Comparison of ENCODE assay signal across 10 mouse cellular contexts in genomic region chr6:23839009-23839811, GRCm38 (mm10). TPM values are rescaled to one million over a fixed set of nuclear protein-coding genes. Genes with fewer than 3 reads are reported as not detected.
A peak's percentile ranks its signal among the peaks of the same experiment; 100 is the strongest.
DNase-seq lines count a peak whose midpoint lies in the region; ATAC-seq and TF ChIP-seq lines count a peak whose summit lies in the region.
"Had no signal": no experiment of that assay in that cellular context is flagged by ENCODE, and none has a peak within 500 bp of the region (broad histone marks: within the 10 kb centered on the region; RNA-seq: fewer than 3 reads in every experiment).

Gene Cadps2, minus strand, starts transcription at chr6:23839421.

- ATAC-seq in forebrain, embryonic 12.5 days (ENCODE audit: low FRiP score) = peak; percentile 87
- ATAC-seq in heart, postnatal 0 days (ENCODE audit: insufficient read depth, low read depth) = peak; percentile 68
- peak; percentile 41; the same call in 1 of the 2 replicates for ATAC-seq in liver, embryonic 16.5 days (ENCODE audit: low read depth)
- peak; percentile 83 for ATAC-seq in neural tube, embryonic 13.5 days (ENCODE audit: low read depth)
- ATAC-seq: Patski had no signal

- H3K36me3 ChIP-seq in forebrain, embryonic 12.5 days (replicated peaks) = no peaks in the 10 kb centered on the region
- H3K36me3 ChIP-seq in heart, postnatal 0 days (replicated peaks; ENCODE audit: control insufficient read depth, insufficient read depth, low read length) = no peaks in the 10 kb centered on the region
- H3K36me3 ChIP-seq in liver, embryonic 16.5 days (ENCODE audit: control insufficient read depth, insufficient read depth) = no peaks in the 10 kb centered on the region
- H3K36me3 ChIP-seq in neural tube, embryonic 13.5 days = no peaks in the 10 kb centered on the region

- H3K4me1 ChIP-seq in forebrain, embryonic 12.5 days = 0 out of 2 replicates have a peak, but pooled peaks cover 5% of the 10 kb centered on the region
- no peaks in the 10 kb centered on the region for H3K4me1 ChIP-seq in heart, postnatal 0 days (ENCODE audit: control insufficient read depth, insufficient read depth)
- no peaks in the 10 kb centered on the region for H3K4me1 ChIP-seq in liver, embryonic 16.5 days (ENCODE audit: control insufficient read depth, low read depth, low read length)
- peaks cover 20% of the 10 kb centered on the region for H3K4me1 ChIP-seq in neural tube, embryonic 13.5 days (replicated peaks)

- WGBS in forebrain, embryonic 12.5 days = under 1% methylated on average over 110 of the region's 114 CpGs
- under 1% methylated on average over 94 of the region's 114 CpGs for WGBS in heart, postnatal 0 days
- WGBS in liver, embryonic 16.5 days (ENCODE audit: insufficient replicate concordance) = 1% methylated on average over 85 of the region's 114 CpGs
- under 1% methylated on average over 108 of the region's 114 CpGs for WGBS in neural tube, embryonic 13.5 days

- DNase-seq in ES-CJ7 (ENCODE audit: low read depth, low spot score) = peak; percentile 46
- peak; percentile 55 for DNase-seq in brain, embryonic 14.5 days (ENCODE audit: low read depth)
- DNase-seq in heart, postnatal 0 days (ENCODE audit: low spot score) = peak; percentile 19
- DNase-seq in kidney, postnatal 14 days = peak; percentile 77
- DNase-seq in urinary bladder, postnatal 36 days (ENCODE audit: low spot score in 2 of 2) = peak; percentile 49 to 55

- H3K27me3 ChIP-seq in forebrain, embryonic 12.5 days = peaks cover 34% of the 10 kb centered on the region
- H3K27me3 ChIP-seq in heart, postnatal 0 days (ENCODE audit: control insufficient read depth, insufficient read depth, low read length) = peaks cover 19% of the 10 kb centered on the region
- H3K27me3 ChIP-seq in liver, embryonic 16.5 days (ENCODE audit: control insufficient read depth, insufficient read depth, low read depth, low read length) = peaks cover 27% of the 10 kb centered on the region
- H3K27me3 ChIP-seq in neural tube, embryonic 13.5 days = peaks cover 47% of the 10 kb centered on the region

- TF ChIP-seq CTCF in brain, embryonic 14.5 days (IDR thresholded peaks at IDR 0.05; ENCODE audit: borderline replicate concordance, extremely low read depth, insufficient read depth, insufficient read length) = no peak
- no peak for TF ChIP-seq CTCF in heart, postnatal 0 days (IDR thresholded peaks at IDR 0.05; ENCODE audit: low read depth)

- peak within 1 kb of the TSS; percentile 91 for H3K4me2 ChIP-seq in forebrain, embryonic 12.5 days
- H3K4me2 ChIP-seq in heart, postnatal 0 days (ENCODE audit: low read depth, low read length) = peak within 1 kb of the TSS; percentile 88
- peak within 1 kb of the TSS; percentile 62 for H3K4me2 ChIP-seq in liver, embryonic 16.5 days (ENCODE audit: low read depth, low read length)
- H3K4me2 ChIP-seq in neural tube, embryonic 13.5 days = peak within 1 kb of the TSS; percentile 94

- peak within 1 kb of the TSS; percentile 65 for H3K4me3 ChIP-seq in forebrain, embryonic 12.5 days (replicated peaks)
- H3K4me3 ChIP-seq in heart, postnatal 0 days (ENCODE audit: low read depth, low read length) = peak within 1 kb of the TSS; percentile 71
- H3K4me3 ChIP-seq in liver, embryonic 16.5 days (ENCODE audit: low read depth, low read length) = peak within 1 kb of the TSS; percentile 62
- peak within 1 kb of the TSS; percentile 62 for H3K4me3 ChIP-seq in neural tube, embryonic 13.5 days
- H3K4me3 ChIP-seq: myocyte had no signal

- peak within 1 kb of the TSS; percentile 57 for H3K9ac ChIP-seq in forebrain, embryonic 12.5 days
- peak within 1 kb of the TSS; percentile 56 for H3K9ac ChIP-seq in heart, postnatal 0 days (replicated peaks; ENCODE audit: low read depth, low read length)
- H3K9ac ChIP-seq in liver, embryonic 16.5 days (ENCODE audit: low read depth, low read length) = no peak within 1 kb of the TSS
- peak within 1 kb of the TSS; percentile 66 for H3K9ac ChIP-seq in neural tube, embryonic 13.5 days

- TF ChIP-seq POLR2A in brain, embryonic 14.5 days (IDR thresholded peaks at IDR 0.05; ENCODE audit: borderline replicate concordance, extremely low read depth, insufficient read depth, insufficient read length, poor library complexity, severe bottlenecking) = no peak

- no peak for TF ChIP-seq EP300 in heart, postnatal 0 days (IDR thresholded peaks at IDR 0.05; ENCODE audit: low read depth)

- H3K9me3 ChIP-seq in forebrain, embryonic 12.5 days = no peaks in the 10 kb centered on the region
- no peaks in the 10 kb centered on the region for H3K9me3 ChIP-seq in heart, postnatal 0 days (replicated peaks; ENCODE audit: control insufficient read depth, low read length)
- no peaks in the 10 kb centered on the region for H3K9me3 ChIP-seq in liver, embryonic 16.5 days (replicated peaks; ENCODE audit: control insufficient read depth, low read length)
- H3K9me3 ChIP-seq in neural tube, embryonic 13.5 days = no peaks in the 10 kb centered on the region

- no peak within 1 kb of the TSS for H3K27ac ChIP-seq in forebrain, embryonic 12.5 days
- no peak within 1 kb of the TSS for H3K27ac ChIP-seq in heart, postnatal 0 days (ENCODE audit: low read depth)
- no peak within 1 kb of the TSS for H3K27ac ChIP-seq in liver, embryonic 16.5 days (ENCODE audit: low read length)
- no peak within 1 kb of the TSS for H3K27ac ChIP-seq in neural tube, embryonic 13.5 days (replicated peaks)

RNA-seq across cellular contexts. Expression of gene Cadps2, which starts in this region (rescaled TPM):
- polyA plus RNA-seq in brain, embryonic 14.5 days (2012; rRNA removed) = 5.3 and 7.7 TPM in 2 replicates
- polyA plus RNA-seq in forebrain, embryonic 12.5 days (2016; fragmentation: Nextera tagmentation; extraction: Ambion mirVana) = 4.0 and 4.2 TPM in 2 replicates
- 0.31 and 1.8 TPM in 2 replicates for total RNA-seq in heart, postnatal 0 days (2014; rRNA removed; ENCODE audit: low replicate concordance)
- 0.44 and 0.56 TPM in 2 replicates for polyA plus RNA-seq in heart, postnatal 0 days (2015; fragmentation: Nextera tagmentation; extraction: Ambion mirVana)
- 0.06 and 0.08 TPM in 2 replicates for polyA plus RNA-seq in liver, embryonic 16.5 days (2015; fragmentation: Nextera tagmentation; extraction: Ambion mirVana)
- 4.2 and 5.4 TPM in 2 replicates for polyA plus RNA-seq in neural tube, embryonic 13.5 days (2015; fragmentation: Nextera tagmentation; extraction: Ambion mirVana)

Comparison
In these comparisons a context has a peak if more than half of its experiments do, and no peak if none do; other contexts are left out.
1. Peak in ATAC-seq, H3K4me3 ChIP-seq and H3K4me2 ChIP-seq in liver, embryonic 16.5 days; RNA of the gene not detected or under 1 TPM.
2. DNase-seq: peak in every context shown above with its lines; median percentile 77 in kidney, postnatal 14 days; 55 in brain, embryonic 14.5 days; 52 in urinary bladder, postnatal 36 days; 46 in ES-CJ7; 19 in heart, postnatal 0 days.